Mouse (Mus musculus) midbrain, postnatal 0 days (tissue): ENCODE results near the gene Nkx2-3. TPM values are rescaled to one million over a fixed set of nuclear protein-coding genes. Genes with fewer than 3 reads are reported as not detected.

ENCODE experiments used
- ATAC-seq: fragments of 200-750 bp; cut with Nextera tagmentation; 2 replicates; pipeline ENCODE4 v1.8.0; 2017; ENCODE audit warnings: moderate number of reproducible peaks, mild to moderate bottlenecking, moderate TSS enrichment, moderate library complexity; ENCODE audit not compliant: low FRiP score
- DNase-seq: peaks from one replicate; pipeline ENCODE4 v3.0.0-alpha.2; 2015; ENCODE audit warnings: low spot score
- H3K27ac ChIP-seq: fragments of 300-500 bp; sonication (generic); 2 replicates; pipeline ENCODE4 v1.5.1; 2014; ENCODE audit warnings: low read depth, mild to moderate bottlenecking, low read length, mixed read lengths
- H3K27me3 ChIP-seq: fragments of 300-500 bp; sonication (generic); 2 replicates; pipeline ENCODE4 v1.6.1; 2014; ENCODE audit warnings: low read length, control low read depth, mixed read lengths; ENCODE audit not compliant: insufficient read depth
- H3K36me3 ChIP-seq: fragments of 300-500 bp; sonication (generic); 2 replicates; pipeline ENCODE4 v1.6.1; 2014; ENCODE audit warnings: low read length, control low read depth, mixed read lengths; ENCODE audit not compliant: insufficient read depth
- H3K4me1 ChIP-seq: fragments of 300-500 bp; sonication (generic); 2 replicates; pipeline ENCODE4 v1.6.1; 2014; ENCODE audit warnings: mild to moderate bottlenecking, control low read depth, antibody characterized with exemption, low read length, mixed read lengths; ENCODE audit not compliant: insufficient read depth
- H3K4me2 ChIP-seq: fragments of 300-500 bp; sonication (generic); 2 replicates; pipeline ENCODE4 v1.6.1; 2014; ENCODE audit warnings: low read depth, mild to moderate bottlenecking, low read length, mixed read lengths; ENCODE audit not compliant: poor library complexity, severe bottlenecking
- H3K4me3 ChIP-seq: fragments of 300-500 bp; sonication (generic); 2 replicates; pipeline ENCODE4 v1.5.1; 2014; ENCODE audit warnings: low read depth, mild to moderate bottlenecking, low read length, moderate library complexity
- H3K9ac ChIP-seq: fragments of 300-500 bp; sonication (generic); replicated peaks from 2 replicates; pipeline ENCODE4 v1.6.1; 2014; ENCODE audit warnings: mild to moderate bottlenecking, low read length, moderate library complexity, mixed read lengths; ENCODE audit not compliant: poor library complexity, severe bottlenecking
- H3K9me3 ChIP-seq: fragments of 300-500 bp; sonication (generic); 2 replicates; pipeline ENCODE4 v1.6.1; 2016; ENCODE audit warnings: low read length, control low read depth
- CTCF ChIP-seq: IDR thresholded peaks from 2 replicates; pipeline ENCODE4 v1.5.1; 2016; ENCODE audit warnings: antibody characterized with exemption, mild to moderate bottlenecking
- WGBS: fragments of 180-500 bp; shearing (Covaris S2); extraction: QIAGEN DNeasy Blood & Tissue Kit; methylation state at CpG from one replicate; pipeline ENCODE4 v1.1.7; 2014; 5-methylcytosine and 5-hydroxymethylcytosine counted together
- polyA plus RNA-seq: library from polyadenylated mRNA; unstranded; fragments of >200 nt; fragmentation: Nextera tagmentation; extraction: Ambion mirVana; gene quantifications from 2 replicates; pipeline ENCODE4 v1.2.1, GENCODE M21; 2015
- total RNA-seq: library from RNA; depleted of rRNA; stranded (reverse); fragments of >200 nt; gene quantifications from 2 replicates; pipeline ENCODE4 v1.2.3, GENCODE M21; 2014

The Nkx2-3 gene
- total and polyA plus RNA-seq, 2 experiments from 2014 or later = 0.05 TPM; not detected in 1

GRCm38 (mm10) chr19:43619916-43620479 is 7.9 kb downstream of the Nkx2-3 start:
- Histone ChIP-seq H3K4me2 (no peak overlapping the region), H3K4me3 (no peak overlapping the region), H3K4me1 (no peaks in the 10 kb centered on the region), H3K27me3 (peaks cover 68% of the 10 kb centered on the region), H3K9me3 (no peaks in the 10 kb centered on the region), H3K27ac (no peak overlapping the region), H3K9ac (no peak overlapping the region), H3K36me3 (no peaks in the 10 kb centered on the region)
- no peak for TF ChIP-seq CTCF
- DNase-seq = no peak
- no peak for ATAC-seq
- 9% methylated on average over 18 of the region's 18 CpGs for WGBS

- TF ChIP-seq CTCF = peak; percentile 72
- no peaks in the 10 kb centered on the region for H3K36me3 ChIP-seq
- no peak overlapping the region for H3K9ac ChIP-seq
- H3K4me1 ChIP-seq = no peaks in the 10 kb centered on the region
- ATAC-seq (no peak), DNase-seq (peak; percentile 50)
- no peaks in the 10 kb centered on the region for H3K9me3 ChIP-seq
- peaks cover 40% of the 10 kb centered on the region for H3K27me3 ChIP-seq
- H3K27ac ChIP-seq = no peak overlapping the region
- no peak overlapping the region for H3K4me2 ChIP-seq
- 51% methylated on average over 4 of the region's 4 CpGs for WGBS
- no peak overlapping the region for H3K4me3 ChIP-seq
Measured at GRCm38 (mm10) chr19:43623913-43624312, 11.8 kb downstream of the Nkx2-3 start.

- DNase-seq (no peak), ATAC-seq (no peak)
- peaks cover 19% of the 10 kb centered on the region for H3K27me3 ChIP-seq
- TF ChIP-seq CTCF = no peak
- H3K27ac ChIP-seq = no peak overlapping the region
- H3K4me2 ChIP-seq = no peak overlapping the region
- H3K9me3 ChIP-seq = no peaks in the 10 kb centered on the region
- H3K4me3 ChIP-seq = no peak overlapping the region
- H3K4me1 ChIP-seq = no peaks in the 10 kb centered on the region
- H3K36me3 ChIP-seq = no peaks in the 10 kb centered on the region
- WGBS = 40% methylated on average over 3 of the region's 3 CpGs
- H3K9ac ChIP-seq = no peak overlapping the region
Measured at GRCm38 (mm10) chr19:43626160-43626559, 14.0 kb downstream of the Nkx2-3 start.

GRCm38 (mm10) chr19:43627345-43627744 is 15.2 kb downstream of the Nkx2-3 start:
- Histone ChIP-seq H3K27ac (no peak overlapping the region), H3K27me3 (peaks cover 13% of the 10 kb centered on the region; the same call in 1 of the 2 replicates), H3K4me2 (no peak overlapping the region), H3K9me3 (no peaks in the 10 kb centered on the region), H3K4me1 (no peaks in the 10 kb centered on the region), H3K36me3 (no peaks in the 10 kb centered on the region), H3K4me3 (no peak overlapping the region), H3K9ac (no peak overlapping the region)
- peak; percentile 28 for TF ChIP-seq CTCF
- no peak for ATAC-seq
- 93% methylated on average over 3 of the region's 3 CpGs for WGBS
- DNase-seq = no peak

- DNase-seq (no peak), ATAC-seq (no peak)
- WGBS = 53% methylated on average over 4 of the region's 4 CpGs
- Histone ChIP-seq H3K27ac (no peak overlapping the region), H3K27me3 (peaks cover 6% of the 10 kb centered on the region; the same call in 1 of the 2 replicates), H3K4me3 (no peak overlapping the region), H3K36me3 (no peaks in the 10 kb centered on the region), H3K4me2 (no peak overlapping the region), H3K4me1 (no peaks in the 10 kb centered on the region), H3K9me3 (no peaks in the 10 kb centered on the region), H3K9ac (no peak overlapping the region)
- TF ChIP-seq CTCF = no peak
Measured at GRCm38 (mm10) chr19:43629088-43629487, 17.0 kb downstream of the Nkx2-3 start.

GRCm38 (mm10) chr19:43630466-43631251 is 18.5 kb downstream of the Nkx2-3 start:
- Histone ChIP-seq H3K9me3 (no peaks in the 10 kb centered on the region), H3K4me1 (no peaks in the 10 kb centered on the region), H3K9ac (no peak overlapping the region), H3K36me3 (no peaks in the 10 kb centered on the region), H3K27me3 (no peaks in the 10 kb centered on the region), H3K4me2 (no peak overlapping the region), H3K4me3 (no peak overlapping the region), H3K27ac (no peak overlapping the region)
- DNase-seq (peak; percentile 90), ATAC-seq (no peak)
- WGBS = 27% methylated on average over 12 of the region's 12 CpGs
- peak; percentile 87 for TF ChIP-seq CTCF
